Mouse (Mus musculus) thymus, postnatal 25 days (tissue): ENCODE results near the gene Asap3.

Experiments used
- DNase-seq: peaks from one replicate; pipeline ENCODE4 v3.0.0; 2022

Gene Asap3

DNA sequence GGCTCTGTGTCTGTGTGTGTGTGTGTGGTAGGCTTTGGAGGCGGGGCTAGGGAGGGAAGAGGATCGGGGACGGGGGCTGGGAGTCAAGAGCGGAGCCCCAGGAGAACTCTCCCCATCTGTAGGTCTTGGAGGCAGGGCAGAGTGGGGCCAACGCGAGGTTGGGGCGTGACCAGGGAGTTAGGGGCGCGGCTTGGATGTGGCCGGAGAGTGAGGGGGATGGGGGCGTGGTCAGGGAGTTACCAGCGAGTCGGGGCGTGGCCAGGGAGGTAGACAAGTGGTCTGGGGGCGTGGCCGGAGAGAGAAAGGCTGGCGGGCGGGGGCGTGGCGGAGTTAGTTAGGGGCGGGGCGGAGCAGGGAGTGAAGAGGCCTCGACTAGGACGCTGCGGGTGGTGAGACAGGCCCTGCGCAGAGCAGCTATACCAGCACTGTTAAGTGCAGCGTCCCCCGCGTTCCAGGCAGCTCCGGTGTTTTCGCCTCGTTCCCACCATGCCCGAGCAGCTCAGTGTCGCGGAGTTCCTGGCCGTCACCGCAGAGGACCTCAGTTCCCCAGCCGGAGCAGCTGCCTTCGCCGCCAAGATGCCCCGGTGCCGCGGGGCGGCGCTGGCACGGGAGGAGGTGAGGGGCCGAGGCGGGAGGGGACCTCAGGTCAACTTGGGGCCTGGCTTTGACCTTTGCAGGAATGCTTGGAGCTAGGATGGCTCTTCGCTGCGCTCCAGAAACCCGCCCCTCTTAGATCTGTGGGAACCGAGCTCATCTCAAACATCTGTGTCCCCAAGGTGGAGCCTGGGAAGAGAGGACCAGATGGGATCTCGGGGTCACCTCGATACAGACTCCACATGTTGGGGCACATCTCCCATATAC, at the start of gene Asap3:
Asap3 (plus strand) TSS at position 333 of the 861 bp plus-strand sequence.
- peak; percentile 91 for DNase-seq

DNA sequence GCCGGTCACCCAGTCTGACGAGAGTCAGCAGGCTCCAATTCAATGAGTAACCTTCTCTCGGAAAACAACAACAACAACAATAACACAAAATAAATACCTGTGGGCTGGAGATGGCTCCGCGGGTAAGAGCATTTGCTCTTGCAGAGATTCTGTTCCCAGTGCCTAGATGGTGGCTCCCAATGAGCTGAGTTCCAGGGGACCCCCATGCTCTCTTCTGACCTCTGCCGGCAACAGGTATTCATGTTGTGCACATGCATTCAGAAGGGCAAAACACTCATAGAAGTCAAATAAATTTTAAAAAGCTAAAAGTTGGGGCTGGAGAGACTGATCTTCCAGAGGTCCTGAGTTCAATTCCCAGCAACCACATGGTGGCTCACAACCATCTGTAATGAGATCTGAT, 47.7 kb upstream of the Asap3 start:
- DNase-seq: peak; percentile 69

DNA sequence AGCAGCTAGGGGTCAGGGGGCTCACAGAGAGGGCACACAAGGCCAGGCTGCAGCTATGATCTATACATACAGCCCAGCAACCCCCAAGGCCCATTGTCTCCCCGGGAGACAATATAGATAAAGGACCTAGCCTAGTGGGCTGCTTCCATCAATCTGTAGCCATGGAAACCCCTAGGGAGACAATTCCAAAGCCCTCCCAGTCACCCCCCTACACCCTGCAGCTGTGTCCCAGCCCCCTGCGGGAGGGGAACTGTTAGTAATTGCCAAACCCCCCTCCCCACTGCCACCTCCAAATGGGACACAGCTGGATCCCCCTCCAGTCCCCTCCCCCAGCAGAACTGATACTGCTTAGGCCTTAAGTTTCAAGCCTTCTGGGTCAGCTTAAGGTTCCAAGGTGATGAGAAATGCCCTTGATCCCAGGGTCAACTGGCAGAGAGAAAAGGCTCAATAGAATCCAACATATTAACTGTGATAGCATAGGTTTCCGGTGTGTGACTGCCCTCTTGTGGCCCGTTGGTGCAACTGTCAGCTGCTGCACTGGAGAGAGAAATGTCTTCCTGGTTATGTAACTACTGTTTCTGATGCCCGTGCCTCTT, 46.3 kb upstream of the Asap3 start:
- DNase-seq: peak; percentile 82

DNA sequence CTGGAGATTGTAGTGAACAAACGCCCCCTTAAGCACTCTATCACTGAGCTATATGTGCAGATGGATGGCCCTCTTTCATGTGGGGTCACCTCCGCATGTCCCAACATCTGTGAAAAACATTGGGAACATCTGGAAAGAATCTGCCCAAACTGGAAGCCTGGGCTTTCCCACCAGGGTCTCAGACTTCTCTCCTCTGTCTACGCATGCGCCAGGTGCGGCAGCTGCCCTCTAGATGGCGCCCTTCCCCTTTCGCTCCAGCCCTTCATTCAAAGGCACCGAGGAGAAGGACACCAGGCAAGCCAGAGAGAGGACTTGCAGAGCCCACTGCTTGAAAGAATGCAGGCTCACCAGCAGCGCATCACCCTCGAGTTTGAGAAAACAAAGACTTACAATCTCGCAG, 42.7 kb upstream of the Asap3 start:
- peak; percentile 94 for DNase-seq

DNA sequence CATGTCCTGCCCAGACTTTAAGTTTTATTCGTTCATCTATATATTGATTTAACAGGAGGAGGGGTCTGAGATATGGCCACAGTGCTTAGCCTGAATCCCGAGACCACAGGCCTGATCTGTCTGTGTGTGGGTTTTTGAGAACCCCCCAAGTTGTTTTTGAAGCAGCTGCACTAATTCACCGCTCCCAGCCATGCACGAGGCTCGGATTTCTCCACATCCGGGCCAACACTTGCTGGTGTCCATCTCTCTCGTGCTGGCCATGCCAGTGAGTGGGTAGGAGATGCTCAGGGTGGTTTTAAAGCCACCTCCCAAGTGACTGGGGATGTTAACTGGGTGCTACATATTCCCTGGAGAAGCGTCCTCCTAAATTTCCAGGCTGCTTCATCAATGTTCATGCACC, 41.2 kb upstream of the Asap3 start:
- DNase-seq: no peak

DNA sequence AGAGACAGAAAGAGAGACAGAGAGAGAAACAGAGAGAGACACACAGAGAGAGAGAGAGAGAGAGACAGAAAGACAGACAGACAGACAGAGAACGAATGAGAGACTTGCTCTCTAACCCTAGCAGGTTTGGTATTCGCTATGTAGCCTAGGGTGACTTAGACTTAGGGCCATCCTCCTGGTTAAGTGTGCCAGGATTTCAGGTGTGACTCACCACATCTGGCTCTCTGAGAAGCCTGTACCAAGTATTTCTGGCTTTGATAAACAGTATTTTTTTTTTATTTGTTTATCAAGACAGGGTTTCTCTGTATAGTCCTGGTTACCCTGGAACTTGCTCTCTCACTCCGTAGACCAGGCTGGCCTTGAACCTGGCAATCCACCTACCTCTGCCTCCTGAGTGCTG, 38.5 kb upstream of the Asap3 start:
- no peak for DNase-seq

DNA sequence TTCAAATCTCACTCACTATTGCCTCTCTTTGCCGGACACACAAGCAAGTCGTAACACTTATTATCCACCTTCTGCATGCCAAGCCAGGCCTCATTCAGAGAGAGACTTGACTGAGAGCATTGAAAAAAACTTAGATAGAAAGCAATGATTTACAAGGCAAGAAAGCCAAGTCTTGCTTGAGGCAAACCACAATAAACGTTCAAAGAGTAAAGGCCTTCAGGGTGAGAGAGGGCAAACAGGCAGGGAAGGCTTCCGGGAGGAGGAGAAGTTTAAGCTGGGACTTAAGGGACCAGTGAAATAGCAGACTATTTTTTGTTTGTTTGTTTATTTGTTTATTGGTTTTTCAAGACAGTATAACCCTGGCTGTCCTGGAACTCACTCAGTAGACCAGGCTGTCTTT, 35.8 kb upstream of the Asap3 start:
- no peak for DNase-seq

DNA sequence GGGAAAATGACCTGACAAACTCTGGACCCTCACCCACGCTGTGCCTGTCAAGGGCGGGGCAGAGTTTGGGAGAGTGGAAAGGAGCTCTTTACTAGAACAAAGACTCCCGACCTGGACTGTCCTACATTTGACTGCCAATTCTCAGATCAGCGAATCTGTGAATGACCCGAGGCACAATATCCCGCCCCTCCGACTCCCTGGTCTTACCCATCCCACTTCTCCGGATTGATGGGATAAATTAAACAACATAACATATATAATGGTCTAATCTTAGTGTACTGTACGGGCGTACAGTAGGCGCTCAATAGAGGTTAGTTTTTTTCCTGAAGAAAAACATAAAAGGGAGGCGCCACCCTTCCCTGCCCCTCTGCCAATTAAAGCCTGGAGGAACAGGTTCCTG, 34.7 kb upstream of the Asap3 start:
- no peak for DNase-seq

DNA sequence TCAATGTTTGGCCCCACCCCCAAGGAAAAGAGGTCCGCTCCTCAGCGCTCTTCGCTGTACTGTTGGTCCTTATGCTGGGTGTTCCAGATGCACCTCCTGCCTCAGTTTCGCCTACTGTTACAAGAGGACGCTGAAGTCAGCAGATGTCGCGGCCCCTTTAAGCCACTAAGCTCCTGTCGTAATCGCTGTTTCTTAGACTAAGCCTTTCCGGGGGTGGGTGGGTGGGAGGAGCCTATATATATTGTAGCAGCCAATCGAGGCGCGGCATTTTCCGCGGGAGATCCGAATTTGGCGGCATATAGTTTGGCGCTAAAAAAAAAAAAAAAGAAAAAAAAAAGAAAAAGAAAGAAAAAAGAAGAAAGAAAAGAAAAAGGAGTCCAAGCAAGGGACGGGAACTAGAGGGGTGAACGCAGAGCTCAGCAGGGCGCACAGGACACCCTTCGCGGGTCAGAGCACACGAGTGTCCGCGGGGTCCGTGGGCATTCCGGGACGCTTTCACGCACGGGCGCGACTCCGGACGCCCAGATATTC, 34.1 kb upstream of the Asap3 start, which contains the start of gene E2f2:
E2f2 (plus strand) TSS at position 384 of the 531 bp plus-strand sequence.
- DNase-seq: peak; percentile 77

DNA sequence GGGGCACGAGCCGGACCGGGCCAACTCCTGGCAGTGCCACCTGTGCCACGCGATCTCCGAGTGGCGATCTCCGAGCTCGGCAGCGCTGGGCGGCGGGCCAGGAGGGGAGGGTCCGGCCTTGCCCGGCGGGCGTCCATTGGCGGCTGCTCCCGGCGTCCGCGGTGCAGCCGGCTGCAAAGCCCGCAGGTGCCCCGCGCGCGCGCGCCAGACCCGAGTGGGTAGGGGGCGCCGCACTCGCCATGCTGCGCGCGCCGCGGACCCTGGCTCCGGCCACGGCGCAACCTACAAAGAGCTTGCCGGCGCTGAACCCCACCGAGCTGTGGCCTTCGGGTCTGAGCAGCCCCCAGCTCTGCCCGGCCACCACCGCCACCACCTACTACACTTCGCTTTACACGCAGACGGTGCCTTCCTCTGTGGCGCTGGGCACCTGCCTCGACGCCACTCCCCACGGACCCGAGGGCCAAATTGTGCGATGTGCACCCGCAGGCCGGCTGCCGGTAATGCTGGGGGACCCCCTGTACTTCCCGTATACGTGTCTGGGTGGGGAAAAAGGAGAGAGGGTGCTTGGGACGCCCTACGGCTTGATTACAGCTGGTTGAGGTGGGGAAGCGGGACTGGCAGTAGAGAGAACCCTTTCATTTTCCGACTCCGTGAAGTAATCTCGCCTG, 33.5 kb upstream of the Asap3 start:
- peak; percentile 73 for DNase-seq

DNA sequence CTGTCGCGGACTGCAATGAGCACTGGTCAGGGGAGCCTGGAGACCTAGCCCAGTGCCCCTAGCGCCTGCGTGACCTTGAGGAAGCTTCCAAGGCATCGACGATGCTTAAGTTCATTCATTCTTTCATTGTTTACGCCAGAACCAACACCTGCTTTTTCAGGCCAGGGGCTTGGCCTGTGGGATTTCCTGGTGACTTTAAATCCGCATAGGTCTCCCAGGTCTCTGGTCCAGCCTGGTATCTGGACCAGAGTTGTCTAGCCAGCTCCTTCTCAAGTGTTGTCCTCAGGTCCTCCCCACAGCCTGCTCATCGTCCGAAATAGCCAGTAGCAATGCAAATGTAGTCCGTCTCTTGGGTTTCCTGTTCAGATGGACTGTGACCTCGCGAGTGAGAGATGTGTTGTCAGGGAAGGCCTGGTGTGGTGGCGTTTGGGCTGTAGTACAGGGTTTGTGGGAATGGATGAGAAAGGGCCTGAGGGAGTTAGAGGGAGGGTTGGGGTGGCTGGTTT, 32.9 kb upstream of the Asap3 start:
- no peak for DNase-seq

DNA sequence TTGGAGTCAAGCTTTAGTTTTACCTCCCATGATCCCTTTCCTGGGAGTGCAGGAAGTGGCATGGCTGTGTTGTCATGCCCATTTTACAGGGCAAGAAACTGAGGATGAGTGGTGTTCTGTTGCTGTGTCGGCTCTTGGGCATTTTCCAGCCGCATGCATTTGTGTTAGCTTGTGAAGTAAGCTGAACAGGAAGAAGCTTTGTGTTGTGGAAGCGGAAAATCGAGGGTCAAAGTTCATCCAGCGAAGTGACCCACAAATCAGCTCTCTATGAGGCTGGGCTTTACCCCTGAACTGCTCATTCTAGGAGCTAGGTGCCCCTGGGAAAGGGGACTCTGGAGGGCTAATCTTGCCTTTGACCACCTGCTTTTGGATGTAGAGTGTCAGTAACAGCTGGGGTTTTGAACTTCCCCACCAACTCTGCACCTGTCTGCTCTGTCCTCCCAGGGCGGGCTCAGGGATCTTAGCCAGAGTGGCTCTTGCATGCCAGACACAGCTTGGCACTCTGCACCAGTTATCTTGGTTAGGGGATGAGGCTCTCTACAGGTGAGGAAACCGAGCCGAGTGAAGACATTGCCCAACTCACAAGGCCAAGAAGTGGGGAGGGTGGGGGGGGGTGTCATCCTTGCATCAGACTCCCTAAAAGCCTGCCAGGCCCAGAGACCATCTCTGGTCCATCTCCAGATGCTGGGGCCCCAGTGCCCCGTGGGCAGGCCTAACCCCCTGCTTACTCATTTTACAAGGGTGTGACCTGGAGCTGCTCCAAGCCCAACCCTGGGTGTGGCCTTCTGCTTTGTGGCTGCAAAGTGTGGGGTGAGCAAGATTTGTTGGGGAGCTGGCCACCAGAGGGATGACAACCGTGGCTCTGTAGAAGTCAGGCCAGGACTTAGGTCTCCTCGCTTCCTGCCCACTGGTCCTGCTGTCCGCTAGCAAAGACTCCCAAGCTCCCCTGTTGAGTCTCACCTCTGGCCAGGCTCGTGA, 31.7 kb upstream of the Asap3 start:
- DNase-seq: peak; percentile 66

DNA sequence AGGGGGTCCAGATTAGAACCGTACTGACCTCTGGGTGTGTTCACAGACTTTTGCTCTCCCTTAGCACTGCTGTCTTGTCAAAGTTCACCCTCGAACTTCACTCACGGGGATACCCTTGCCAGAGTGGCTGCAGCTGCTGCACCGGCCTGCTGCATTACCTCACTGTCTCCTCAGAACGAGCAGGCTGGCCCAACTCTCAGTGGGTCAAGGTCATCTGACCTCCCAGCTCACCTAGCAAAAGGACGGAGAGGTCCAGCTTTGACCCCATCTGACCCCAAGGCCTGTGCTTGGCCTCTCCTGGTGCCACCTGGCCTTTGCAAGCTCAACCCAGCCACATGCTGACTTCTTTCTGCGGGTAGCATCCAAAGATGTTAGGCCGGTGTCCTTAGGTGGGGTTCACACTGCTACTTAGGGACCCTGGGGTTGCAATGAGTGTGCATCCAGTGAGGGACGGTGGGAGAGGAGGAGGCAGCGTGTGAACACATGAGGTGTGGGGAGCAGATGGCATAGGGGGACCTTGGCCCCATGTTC, 30.1 kb upstream of the Asap3 start:
- DNase-seq: peak; percentile 52

DNA sequence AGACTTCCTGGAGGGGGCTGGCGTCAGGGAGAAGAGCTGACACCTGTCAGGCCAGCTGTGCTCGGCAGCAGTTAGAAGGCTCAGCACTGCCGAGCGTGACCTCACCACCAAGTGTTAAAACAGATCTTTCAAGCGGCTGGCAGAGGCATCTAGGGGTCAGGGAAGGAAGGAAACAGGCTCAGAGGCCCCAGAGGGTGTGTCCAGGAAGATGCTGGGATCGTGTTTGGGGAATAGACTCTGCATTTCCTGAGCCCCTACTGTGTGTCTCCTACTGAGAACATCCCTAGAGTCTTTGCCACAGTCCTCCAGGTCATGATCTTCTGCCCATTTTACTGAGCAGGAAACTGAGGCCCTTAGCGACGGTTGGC, 28.9 kb upstream of the Asap3 start:
- DNase-seq: peak; percentile 78

DNA sequence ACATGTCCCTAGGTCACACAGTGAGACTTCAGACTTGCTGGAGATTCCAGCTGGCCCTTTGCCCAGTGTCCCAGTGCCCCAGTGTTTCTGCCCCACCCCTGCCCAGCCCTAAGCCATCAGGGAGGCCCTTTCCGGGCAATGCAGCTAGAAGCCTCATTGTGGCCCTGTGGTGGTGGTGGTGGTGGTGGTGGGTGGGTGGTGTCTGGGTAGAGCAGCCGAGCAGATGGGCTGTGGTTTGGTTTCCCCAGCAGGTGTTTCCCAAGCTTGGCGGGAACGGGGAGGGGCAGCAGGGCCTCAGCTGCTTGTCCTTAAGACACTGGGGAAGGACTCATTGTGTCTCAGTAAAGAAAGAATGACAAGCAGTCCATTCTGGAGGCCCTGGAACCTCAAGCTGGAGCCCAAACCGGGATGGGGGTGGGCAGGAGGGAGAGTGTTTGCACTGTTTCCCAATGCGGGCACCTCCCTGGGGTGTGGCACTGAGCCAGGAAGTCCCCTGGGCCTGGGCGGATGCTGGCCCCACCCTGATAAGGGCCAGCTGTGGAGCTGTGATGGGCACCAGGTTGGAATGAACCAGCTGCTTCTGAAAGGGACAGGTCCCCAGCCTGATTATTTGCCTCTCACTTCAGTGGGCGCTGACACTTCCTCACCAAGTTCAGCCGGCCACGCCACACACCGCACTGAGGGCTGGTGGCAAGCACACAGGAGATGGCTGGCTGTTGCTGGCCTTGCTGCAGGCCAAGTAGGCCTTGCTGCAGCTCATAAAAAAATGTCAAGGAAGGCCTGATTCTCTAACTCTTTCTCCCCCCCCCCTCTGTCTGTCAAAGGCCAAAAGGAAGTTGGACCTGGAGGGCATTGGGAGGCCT, 28.3 kb upstream of the Asap3 start:
- peak; percentile 89 for DNase-seq

DNA sequence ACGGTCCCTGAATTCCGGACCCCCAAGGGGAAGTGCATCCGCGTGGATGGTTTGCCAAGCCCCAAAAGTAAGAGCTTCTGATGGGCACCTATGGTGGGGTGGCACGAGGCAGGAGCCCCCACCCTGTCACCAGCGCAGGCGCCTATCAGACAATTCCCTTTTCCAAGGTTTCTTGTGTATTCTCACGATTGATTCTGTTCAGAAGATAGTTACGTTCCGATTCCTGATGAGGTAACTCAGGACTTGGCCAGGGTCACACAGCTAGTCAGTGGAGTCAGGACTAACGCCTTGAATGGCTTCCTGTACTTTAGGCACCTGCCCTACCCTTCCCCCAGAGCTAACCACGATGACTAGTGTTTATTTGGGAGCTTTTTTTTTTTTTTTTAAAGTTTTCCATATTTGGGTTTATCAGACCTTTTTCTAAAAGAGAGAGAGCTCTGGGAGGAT, 27.7 kb upstream of the Asap3 start:
- peak; percentile 59 for DNase-seq

DNA sequence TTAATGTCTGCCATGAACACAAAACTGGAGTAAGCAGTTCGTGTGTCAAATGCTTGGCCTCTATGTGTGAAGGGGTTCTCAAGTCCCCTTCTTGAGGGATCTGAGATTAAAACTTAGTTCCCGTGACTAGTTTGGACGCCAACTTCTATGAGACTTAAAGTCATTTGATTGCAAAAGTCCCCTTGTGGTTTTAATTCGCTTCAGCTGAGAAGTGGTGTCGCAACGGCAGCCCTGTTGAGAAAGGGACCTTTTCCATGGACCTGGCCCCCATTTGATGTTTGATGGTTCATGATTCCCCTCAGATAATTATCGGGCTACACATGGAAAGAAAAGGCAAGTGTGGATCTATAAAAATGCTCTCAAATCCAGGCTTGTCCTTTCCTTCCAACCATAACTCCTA, 26.7 kb upstream of the Asap3 start:
- no peak for DNase-seq

DNA sequence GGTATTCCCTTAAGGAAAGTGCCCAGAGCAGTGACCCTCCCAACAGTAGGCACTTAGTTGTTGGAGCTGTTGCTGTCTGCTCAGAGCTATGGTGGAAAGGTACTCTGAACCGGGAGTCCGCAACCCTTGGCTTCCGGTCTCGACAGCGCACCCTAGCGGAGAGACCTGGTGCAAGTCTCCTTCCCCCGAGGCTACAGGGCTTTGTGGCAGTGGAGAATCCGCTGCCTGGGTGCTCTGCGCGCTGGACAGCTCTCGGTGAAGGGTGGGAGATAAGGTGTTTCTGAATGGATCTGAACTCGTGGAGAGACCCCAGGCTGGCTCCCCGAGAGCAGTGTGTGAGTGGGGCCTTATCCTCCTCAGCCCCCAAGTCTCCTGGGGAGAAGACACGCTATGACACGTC, 26.2 kb upstream of the Asap3 start:
- DNase-seq: peak; percentile 96

DNA sequence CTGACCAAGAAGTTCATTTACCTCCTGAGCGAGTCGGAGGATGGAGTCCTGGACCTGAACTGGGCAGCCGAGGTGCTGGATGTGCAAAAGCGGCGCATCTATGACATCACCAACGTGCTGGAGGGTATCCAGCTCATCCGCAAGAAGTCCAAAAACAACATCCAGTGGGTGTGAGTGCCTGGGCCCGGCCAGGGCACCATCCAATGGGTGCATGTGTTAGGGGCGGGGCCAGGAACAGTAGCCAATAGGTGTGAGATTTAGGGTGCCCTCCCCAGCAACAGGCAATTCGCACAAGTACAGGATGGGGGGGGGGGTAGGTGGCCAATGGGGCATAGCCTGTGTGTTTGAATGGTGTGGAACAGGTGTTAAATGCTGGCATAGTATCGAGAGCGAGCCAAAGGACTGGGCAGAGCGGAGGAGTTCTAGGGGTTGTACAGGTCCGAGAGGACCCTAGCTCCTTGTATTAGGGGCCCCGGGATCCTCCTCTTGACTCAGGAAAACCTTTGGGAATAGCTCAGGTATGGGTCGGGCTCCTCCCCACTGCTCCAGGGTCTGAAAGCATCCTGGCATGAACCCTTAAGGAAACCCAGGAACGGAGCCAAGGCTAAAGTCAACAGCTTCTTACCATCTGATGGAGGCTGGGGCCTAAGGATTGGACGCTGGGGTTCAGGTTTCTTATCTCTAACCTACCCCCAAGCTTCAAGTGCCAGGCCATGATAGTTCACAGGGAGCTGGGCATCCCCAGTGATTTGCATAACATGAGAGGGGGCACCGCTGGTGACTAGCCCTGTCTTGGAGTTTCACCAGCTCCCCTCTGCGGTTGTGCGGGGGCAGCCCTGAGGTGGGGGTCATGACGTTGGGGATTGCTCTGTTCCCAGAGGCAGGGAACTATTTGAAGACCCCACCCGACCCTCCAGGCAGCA, 25.5 kb upstream of the Asap3 start:
- DNase-seq: peak; percentile 82

DNA sequence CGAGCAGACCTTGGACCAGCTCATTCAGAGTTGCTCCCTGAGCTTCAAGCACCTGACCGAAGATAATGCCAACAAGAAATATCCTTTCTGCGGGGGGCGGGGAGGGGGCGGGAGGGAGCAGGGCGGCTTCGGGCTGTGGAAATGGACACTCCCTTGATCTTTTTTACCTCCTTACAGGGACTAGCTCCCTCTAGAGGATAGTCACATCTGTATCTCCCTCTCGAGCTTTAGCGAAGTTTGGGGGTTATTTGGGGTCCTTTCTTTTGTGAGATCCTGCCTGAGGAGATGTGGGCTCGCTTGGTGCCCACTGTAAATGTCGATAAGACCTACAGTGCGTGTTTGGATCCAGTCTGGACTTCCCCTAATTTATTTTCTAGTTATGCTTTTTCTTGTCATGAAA, 24.8 kb upstream of the Asap3 start:
- no peak for DNase-seq
